Mouse (Mus musculus): ENCODE measurements around the gene P2ry13.

GRCm38 (mm10) chr3:59212404-59212803 lies 1.7 kb upstream of the P2ry13 start:
- TF ChIP-seq CTCF (IDR thresholded peaks at IDR 0.05; ENCODE audit: borderline replicate concordance, extremely low read depth, insufficient read depth, insufficient read length) (no peak), POLR2A (IDR thresholded peaks at IDR 0.05; ENCODE audit: borderline replicate concordance, extremely low read depth, insufficient read depth, insufficient read length, poor library complexity, severe bottlenecking) (no peak)

Data from brain, embryonic 14.5 days (tissue).